Mouse (Mus musculus): Measurements from ENCODE around the gene Hps3.
"Not testable (repeated sequence)": the region's sequence is repeated elsewhere in the genome, so short reads cannot be mapped to it uniquely, and the experiment has no call there.

Gene Hps3

DNA sequence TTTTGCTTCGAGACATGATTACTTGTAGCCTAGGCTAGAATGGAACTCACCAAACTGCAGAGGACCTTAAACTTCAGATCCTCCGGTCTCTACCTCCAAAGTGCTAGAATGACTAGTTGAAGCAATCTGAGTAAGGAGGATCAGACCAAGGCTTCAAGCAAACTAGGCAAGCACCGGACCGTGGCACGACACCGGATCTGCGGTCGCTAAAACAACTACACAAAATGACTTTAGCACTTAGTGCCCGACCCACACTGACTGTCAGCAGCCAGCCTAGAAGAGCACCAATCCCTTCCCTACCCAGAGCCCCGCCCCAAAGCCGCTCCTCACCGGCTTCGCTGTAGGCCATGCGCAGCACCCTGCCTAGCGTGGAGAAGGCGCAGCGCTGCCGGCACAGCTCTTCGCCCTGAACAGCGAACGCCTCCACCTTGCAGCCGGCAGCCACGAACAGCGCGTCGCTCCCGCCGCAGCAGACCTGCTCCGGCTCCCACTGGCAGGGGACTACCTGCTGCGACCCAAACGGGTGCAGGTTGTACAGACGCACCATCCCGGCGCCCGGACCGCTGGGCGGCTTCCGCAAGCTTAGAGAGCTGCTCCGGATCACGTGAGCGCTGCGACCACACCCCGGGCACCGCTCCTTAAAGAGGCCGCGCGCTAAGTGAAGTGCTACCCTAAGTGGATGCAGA lies at the start of gene Hps3:
Gene Hps3, minus strand, starts transcription at position 597 of the 686 bp plus-strand sequence.
- DNase-seq (ENCODE audit: low spot score in 2 of 2), result peak; percentile 90 to 92

DNA sequence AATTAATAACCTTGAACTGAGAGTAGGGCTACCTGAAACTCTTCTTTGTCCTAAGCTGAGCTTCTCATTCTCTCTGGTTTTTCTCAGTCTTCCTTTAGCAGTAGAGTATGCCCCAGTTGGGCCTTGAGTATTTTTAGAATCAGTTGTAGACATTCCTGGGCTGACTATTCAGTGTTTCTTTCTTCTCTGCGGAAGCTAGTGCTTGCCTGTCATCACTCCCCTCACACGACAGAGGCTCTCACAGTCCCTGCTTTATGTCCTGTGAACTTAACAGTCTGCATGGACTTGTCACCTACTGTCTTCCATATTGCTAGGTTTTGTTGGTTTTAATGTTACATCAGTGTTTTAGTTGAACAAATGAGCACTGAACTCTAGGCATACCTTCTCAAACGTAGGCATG lies 47.0 kb upstream of the Hps3 start:
- no peak for DNase-seq (ENCODE audit: low spot score in 2 of 2)

DNA sequence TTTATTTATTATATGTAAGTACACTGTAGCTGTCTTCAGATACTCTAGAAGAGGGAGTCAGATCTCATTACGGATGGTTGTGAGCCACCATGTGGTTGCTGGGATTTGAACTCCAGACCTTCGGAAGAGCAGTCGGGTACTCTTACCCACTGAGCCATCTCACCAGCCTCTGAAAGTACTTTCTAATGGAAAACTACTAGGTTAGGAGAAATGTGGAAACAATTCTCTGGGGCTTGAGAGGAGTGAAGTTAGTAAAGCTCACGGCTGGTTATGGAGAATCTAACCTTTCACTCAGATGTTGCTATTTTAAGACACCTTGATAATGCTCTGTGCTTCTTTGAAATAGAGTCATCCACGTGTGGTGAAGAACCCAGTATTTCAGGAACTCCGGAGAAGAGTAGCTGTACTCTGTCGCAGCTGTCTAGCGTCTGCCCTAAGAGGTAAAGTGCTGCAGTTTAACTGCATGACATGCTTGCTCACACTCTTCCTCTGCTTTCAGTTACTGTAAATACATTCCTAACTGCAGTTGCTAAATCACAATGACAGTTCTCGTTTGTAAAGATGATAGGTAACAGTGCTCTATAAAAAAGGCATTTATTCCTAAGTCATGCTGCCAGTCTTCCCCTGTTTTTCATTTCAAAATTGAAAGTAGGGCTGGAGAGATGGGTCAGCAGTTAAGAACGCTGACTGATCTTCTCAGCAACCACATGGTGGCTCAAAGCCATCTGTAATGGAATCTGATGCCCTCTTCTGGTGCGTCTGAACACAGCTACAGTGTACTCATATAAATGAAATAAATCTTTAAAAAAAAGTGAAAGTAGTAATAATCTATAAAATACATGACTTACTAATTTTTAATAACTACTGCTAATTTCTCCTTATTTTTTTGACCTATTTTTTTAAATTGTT lies 41.3 kb upstream of the Hps3 start:
- peak in 1 of 2 experiments; percentile 24 for DNase-seq (ENCODE audit: low spot score in 2 of 2)

DNA sequence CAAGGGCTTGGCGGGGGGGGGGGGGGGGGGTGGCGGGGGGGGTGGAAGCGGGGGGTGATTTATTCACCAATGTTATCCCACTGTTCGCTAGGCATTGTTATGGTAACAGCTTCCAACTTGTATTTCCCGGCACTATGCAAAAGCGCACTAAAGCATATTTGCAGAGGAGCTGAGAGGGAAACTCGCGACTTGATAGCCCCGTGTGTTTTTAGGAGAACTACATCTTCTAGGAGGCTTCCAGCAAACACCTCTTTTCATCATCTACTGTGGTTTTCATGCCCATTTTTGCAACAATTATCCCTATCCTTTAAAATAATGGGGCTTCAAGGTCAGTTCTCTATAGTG lies 23.1 kb upstream of the Hps3 start:
- no peak for DNase-seq (ENCODE audit: low spot score in 2 of 2)

DNA sequence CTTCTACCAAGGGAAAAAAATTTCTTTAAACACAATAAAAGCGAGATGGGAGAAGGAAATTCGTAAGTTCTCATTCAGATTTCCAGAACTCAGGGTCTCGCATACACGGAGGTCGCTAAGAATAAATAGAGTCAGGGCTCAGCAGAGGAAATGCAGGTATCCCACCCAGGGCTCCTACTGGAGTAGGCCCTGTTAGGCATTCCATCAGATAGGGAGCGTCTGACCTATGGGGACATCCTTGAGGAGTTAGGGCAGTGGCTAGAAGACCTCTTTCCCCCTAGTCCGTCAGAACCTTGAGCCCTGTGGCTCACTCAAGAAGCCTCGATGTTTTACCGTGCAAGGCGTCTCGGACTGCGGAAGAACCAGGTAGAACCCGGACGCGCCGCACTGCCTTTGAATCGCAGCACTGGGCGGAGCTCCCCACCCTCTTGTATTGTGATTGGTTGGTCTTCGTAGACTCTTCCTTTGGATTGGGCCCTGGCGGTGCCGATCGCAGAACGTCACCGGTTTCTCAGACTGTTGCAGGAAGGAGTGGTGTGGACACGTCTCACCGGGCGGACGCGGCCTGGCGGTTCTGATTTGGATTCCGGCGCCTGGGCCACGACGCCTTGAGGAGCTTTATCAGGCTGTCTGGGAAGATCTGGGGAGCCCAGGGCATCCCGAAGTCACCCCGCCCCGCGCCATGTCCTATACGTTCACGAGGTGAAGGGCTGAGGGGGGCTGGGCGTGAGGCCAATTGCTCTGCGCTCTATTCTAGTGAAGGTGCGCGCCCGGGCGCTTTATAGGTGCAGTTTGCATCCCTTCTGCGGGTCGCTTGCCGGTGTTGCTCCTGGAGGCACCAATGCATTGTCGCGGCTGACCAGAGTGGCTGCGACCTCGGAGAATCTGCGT lies 22.4 kb upstream of the Hps3 start, which contains the start of gene Hltf:
Gene Hltf, plus strand, starts transcription at position 506 of the 891 bp plus-strand sequence.
- peak; percentile 95 to 96 for DNase-seq (ENCODE audit: low spot score in 2 of 2)

DNA sequence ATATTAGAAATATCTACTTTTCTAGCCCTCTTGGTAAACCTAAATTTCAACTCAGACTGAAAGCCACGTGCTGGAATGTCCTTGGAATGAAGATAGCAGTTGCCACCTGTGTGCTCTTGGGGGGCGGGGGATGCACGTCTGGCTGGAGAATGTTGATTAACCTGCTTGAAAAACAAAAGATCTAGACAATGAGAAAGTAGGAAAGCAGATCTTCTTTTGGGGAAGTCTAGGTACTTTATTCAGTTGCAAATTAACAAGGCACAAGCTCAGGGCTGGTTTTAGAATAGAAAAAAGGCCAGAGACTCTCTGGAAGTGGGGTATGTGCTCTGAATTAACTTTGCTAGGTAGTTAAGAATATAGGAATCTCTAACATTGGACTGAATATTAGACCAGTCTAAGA lies 9.6 kb upstream of the Hps3 start:
- DNase-seq (ENCODE audit: low spot score in 2 of 2), result not testable (repeated sequence)

DNA sequence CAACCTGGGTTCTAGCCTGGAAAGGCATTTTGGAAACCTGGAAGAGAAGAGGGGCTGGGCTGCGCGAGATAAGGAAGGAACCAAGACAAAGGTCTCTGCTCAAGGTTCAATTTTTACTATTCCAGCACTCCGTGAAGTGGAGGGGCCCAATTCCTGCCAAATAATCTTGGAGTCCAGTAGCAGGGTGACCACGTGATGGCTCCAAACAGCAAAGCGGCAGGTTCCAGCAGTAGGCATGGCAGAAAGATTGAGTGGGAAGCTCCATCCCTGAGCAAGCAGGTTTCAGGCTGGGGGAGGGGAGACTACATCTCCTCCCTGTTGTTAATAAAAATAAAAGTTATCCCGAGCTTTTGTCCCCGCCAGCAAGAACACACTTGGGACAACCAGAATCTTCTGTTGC lies 6.3 kb upstream of the Hps3 start:
- DNase-seq (ENCODE audit: low spot score in 2 of 2), result not testable (repeated sequence)

DNA sequence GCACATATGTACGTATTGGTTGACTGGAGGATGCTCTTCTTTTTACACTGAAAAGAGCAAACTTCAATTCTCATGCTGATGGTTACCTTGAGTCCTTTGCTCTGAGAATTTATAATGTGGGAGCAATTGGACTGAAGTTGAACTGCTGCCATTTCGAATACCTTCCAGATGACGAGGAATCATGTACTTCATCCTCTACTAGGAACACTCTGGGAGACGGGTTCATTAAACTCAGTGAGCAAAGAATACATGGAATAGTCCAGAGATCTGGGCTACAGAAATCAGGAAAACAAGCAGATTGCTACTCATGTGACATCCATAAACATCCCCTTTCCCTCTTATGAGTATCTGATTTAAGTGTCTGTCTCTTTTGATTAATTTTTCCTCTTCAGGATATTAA lies 954 bp upstream of the Hps3 start:
- DNase-seq (ENCODE audit: low spot score in 2 of 2), result no peak

DNA sequence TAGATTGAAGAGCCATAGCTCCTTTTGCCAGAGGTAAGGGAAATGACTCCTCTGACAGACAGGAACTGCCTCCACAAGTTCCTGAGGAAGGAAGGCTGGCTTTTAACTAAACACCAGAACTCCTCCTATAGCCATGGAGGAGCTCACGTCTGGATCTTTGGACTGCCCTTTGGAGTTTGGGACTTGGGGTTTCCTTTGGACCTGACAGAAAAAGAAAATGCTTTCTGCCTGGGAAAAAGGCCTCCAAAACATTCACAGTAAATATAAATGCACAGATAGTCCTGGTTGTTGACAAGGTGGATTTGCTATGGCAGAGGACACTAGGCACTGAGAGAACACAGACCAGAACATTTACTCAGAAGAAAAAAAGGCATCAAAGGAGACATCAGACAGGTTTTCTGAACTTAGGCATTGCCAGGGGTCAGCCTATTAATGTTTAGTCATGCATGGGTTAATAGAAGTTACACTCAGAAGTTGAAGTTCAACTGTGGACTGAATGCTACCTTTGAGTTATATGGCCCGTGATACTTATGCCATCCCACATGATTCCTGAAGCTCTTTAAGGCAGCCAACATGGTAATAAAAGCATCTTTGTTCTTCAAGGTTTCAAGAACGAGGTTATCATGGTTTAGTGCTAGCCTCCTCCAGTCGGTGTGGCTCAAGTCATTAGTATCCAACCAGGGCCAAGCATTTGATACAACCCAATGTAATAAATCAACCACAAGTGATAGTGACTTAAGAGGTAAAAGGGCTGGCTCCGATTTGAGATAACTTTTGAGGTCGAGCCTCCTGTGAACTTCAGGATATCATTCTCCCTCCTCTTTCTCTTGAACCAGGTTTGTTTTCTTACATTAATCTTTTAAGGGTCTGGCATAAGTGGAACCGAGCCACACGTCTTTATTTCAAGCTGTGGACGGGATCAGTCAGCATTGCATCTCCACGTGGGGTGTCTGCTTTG lies 1.1 kb downstream of the Hps3 start:
- no peak for DNase-seq (ENCODE audit: low spot score in 2 of 2)

DNA sequence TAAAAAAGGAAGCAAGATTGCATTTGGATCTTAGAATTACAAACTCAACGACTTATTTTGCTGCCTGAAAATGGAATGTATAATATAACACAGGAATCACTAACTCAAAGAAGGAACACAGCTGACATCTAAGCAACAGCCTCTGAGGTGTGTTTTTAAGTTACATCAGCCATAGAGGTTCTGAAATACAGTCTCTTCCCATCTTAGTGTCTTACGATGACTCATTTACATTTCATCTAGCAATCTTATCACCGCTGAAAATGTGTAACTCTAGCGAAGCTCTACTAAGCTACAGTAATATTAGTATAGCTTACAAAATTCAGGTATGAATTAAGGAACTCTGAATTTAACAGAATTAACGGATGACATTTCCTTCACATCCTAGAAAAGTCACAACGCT lies 4.3 kb downstream of the Hps3 start:
- DNase-seq (ENCODE audit: low spot score in 2 of 2), result no peak

DNA sequence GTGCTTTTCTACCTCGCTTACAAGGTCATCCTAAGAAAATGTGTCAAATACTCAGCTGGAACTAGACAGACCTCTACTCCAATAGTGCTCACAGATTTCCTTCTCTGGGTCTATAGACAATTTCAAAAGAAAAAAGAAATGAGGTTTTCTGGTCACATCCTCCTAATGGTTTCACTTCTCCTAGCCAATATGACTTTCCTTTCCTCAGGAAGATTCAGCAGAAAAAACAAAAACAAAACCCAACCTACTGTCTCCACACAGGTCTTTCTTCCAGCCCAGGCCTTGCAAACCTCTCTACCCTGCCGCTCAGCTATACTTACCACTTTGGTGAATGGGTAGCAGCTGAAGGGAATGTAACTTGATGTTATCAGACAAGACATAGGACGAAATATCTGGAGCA lies 6.5 kb downstream of the Hps3 start:
- DNase-seq (ENCODE audit: low spot score in 2 of 2), result no peak

DNA sequence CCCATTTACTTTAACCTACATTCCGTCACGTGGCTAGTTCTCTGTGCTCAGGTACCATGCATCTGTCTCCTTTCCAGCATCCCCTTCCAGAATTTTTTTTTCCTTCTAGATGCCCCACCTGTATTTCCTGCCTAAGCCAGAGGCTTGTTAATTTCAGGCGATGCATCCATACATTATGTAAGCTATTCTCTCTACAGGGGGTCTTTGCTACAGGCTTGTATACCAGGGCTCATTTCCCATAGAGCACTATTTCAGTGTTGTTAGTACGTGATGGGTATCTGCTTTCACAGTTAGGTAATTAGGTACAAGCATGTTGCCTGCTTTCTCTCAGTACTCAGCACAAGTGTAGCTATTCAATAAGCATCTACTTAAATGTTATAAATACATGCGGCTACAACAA lies 7.3 kb downstream of the Hps3 start:
- no peak for DNase-seq (ENCODE audit: low spot score in 2 of 2)

DNA sequence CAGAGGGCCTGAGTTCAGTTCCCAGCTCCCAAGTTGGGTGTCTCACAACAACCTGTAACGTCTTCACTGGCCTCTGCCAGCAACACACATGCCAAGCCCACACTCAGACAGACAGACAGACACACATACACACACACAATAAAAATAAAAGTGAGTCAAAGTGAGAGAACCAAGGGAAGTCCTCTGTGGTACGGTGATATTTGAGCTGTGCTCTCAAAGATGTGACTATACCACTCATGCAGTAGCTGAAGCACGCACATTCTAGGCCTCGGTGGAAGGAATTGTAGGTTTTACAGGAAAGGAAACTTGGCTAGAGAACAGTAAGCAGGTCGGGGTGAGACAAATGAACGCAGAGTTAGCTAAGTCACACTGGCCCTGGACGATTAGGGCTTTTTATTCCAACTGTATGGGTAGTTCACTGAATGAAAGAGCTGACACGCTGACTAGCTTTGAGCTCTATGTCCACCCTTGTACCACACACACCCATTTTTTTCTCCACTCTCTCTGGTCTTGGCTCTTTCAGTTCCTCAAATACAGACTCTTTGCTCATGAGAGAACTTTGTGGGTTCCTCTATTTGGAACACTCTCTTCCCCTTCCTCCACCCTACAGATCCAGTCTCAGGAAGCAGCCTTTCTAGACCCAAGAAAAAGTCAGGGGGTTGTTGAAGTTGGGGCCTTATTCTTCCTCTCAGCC lies 8.0 kb downstream of the Hps3 start:
- no peak for DNase-seq (ENCODE audit: low spot score in 2 of 2)

DNA sequence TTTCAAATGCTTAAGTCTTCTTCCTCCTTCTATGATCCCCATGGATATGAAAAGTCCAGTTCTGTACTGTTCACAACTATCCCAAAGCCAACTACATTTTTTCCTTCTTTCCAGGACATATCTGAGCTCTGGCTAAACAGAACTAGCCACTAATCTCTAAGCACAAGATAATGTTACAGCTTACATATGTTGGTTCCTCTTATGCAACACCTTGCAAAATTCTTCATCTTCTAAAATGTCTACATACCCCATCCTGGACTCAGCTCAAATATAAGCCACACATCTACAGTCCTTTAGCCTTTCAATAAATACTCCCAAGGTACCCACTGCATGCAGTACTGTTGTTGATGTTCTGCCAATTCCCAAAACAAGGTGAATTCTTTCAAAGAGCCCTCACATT lies 8.6 kb downstream of the Hps3 start:
- no peak for DNase-seq (ENCODE audit: low spot score in 2 of 2)

DNA sequence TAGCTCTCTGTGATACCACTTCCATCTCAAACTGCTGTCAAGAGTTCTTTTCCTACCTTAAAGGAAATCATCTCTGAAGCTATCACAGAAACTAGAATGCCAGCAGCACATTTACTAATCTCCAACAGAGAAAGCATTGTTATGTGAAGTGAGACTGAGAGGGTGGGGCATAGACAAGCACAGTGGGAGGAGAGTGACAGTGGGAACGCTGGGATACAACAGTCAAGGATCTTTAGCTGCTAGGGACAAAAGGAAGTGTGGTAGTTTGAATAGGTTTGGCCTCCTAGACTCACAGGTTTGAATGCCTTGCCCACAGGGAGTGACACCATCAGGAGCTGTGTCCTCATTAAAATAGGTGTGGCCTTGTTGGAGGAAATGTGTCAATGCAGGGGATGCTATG lies 11.3 kb downstream of the Hps3 start:
- DNase-seq (ENCODE audit: low spot score in 2 of 2), result no peak

DNA sequence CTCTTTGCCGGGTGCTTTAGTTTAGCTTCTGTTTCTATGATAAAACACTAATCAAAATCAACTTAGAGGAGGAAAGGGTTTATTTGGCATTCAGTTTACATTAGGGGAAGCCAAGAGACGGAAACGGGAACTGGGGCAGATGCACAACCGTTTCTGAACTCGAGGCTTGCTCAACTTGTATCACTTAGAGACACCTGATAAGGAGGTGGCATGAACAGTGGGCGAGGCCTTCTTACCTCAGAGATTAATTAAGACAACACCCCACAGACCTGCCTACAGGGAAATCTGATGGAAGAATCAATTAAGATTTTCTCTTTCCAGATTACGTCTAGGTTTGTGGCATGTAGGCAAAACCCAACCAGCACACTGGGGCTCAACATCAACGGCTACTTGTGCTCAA lies 17.0 kb downstream of the Hps3 start:
- DNase-seq (ENCODE audit: low spot score in 2 of 2), result no peak

DNA sequence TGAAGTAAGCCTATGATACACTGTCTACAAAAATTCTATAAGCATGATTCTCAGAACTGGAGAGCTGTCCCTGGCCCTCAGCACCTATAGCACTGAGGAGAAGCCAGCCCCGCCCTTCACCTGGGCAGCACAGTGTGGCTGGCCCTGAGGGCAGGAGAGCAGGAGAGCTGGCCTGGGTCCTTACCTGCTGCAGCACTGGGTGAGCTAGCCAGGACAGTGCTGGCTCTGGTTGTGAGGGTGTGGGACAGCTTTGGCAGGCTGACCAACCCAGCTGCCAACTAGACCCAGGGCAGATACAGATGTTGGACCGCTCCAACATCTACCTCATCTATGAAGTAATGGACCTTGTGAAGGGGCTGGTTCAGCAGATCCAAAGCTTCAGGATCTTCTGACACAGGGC lies 20.7 kb downstream of the Hps3 start:
- no peak for DNase-seq (ENCODE audit: low spot score in 2 of 2)

DNA sequence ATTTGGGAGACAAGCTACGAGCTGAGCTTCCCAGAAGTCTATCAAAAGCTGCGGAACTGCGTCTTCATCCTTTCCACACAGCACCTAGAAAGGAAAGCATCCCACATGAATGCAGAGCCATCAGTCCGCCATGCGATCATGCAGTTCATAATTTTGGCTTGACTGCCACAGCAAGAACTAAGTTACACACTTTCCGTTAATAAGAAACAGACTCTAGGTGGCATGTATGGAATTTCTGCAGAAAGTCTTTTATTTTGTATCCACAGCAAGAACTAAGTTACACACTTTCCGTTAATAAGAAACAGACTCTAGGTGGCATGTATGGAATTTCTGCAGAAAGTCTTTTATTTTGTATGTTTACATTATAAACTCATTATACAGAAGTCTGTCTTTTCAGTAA lies 24.2 kb downstream of the Hps3 start:
- not testable (repeated sequence) for DNase-seq (ENCODE audit: low spot score in 2 of 2)

DNA sequence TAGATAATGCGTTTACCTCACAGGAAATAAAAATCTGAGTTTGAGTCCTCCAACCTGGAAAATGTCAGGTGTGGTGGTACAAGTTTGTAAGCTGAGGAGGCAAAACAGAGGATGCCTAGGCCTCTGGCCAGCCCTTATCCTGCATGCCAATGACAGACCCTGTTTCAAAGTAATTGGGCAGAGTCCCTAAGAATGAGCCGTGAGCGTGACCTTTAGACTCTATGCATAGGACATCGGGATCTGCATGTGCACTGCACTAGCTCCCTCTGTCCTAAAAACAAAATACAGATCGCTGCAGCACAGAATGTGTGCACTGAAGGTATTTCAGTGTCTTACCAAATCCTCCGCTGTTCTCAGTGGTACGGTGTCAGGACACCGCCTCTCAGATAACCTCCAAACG lies 24.7 kb downstream of the Hps3 start:
- DNase-seq (ENCODE audit: low spot score in 2 of 2), result no peak

DNA sequence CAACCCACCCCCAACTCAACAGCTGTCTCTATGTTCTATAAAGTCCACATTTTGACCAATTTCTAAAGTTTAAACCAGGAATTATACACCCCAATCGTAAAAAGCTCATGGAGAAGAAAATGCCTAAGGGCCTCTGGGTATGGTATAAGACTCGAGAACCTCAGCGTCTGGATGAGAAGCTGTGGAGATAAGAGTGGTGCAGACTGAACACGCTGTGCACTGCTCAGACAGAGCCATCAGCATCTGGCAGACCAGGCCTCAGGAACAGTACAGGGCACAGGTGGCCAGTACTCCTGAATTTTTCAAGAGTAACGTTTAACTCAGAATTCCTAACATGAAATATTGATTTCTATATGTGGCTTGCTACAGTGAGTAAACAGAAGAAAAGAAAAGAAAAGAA lies 27.4 kb downstream of the Hps3 start:
- DNase-seq (ENCODE audit: low spot score in 2 of 2), result no peak
